Mouse (Mus musculus) forebrain, embryonic 10.5 days (tissue): ENCODE measurements at regions not wholly inside any gene's neighbourhood (a gene's known extent, or its start where the extent isn't known, plus 50 kb on each side); places are given as distances from the start of the nearest gene placed in this dataset.

Source experiments
- DNase-seq: peaks from one replicate; pipeline ENCODE4 v3.0.0-alpha.2; 2017; ENCODE audit warnings: low spot score; ENCODE audit errors: extremely low spot score
- H3K27ac ChIP-seq: fragments of 300-500 bp; sonication (generic); 2 replicates; pipeline ENCODE4 v1.5.1; 2016; ENCODE audit warnings: mild to moderate bottlenecking
- H3K27me3 ChIP-seq: fragments of 300-500 bp; sonication (generic); 2 replicates; pipeline ENCODE4 v1.6.1; 2016; ENCODE audit warnings: mild to moderate bottlenecking; ENCODE audit not compliant: poor library complexity, severe bottlenecking
- H3K36me3 ChIP-seq: fragments of 300-500 bp; sonication (generic); replicated peaks from 2 replicates; pipeline ENCODE4 v1.6.1; 2016; ENCODE audit warnings: mild to moderate bottlenecking, moderate library complexity
- H3K4me1 ChIP-seq: fragments of 300-500 bp; sonication (generic); 2 replicates; pipeline ENCODE4 v1.6.1; 2016
- H3K4me3 ChIP-seq: fragments of 300-500 bp; sonication (generic); 2 replicates; pipeline ENCODE4 v1.5.1; 2016; ENCODE audit warnings: mild to moderate bottlenecking, moderate library complexity
- H3K9me3 ChIP-seq: fragments of 300-500 bp; sonication (generic); 2 replicates; pipeline ENCODE4 v1.6.1; 2016; ENCODE audit warnings: mild to moderate bottlenecking, moderate library complexity
- WGBS: fragments of 180-500 bp; shearing (Covaris S2); methylation state at CpG from one replicate; pipeline ENCODE4 v1.1.7; 2016; 5-methylcytosine and 5-hydroxymethylcytosine counted together

DNA sequence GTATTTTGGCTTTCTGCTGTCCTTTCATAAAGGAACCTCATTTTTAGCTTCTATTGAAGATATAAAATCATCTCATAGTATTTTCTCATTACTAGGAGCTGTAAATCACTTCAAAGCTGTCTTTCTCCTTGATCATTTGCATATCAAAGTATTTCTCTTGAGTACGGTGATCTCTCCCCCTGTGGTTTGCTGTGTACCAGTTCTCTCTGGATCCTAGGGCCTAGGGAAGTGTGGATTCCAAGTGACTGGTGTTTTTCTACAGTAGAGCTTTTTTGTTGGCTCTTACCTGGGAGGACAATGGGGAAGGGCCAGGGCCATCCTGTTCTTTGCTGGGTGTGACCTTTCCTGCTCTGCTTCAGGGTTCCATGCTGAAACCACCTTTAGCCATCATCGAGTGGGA lies 253.9 kb downstream of the Enc1 start:
- Histone ChIP-seq H3K4me3 (no peak overlapping the region), H3K27me3 (peaks cover 10% of the 10 kb centered on the region; the same call in 1 of the 2 replicates), H3K27ac (no peak overlapping the region), H3K9me3 (no peaks in the 10 kb centered on the region), H3K36me3 (no peaks in the 10 kb centered on the region), H3K4me1 (peaks cover 30% of the 10 kb centered on the region)
- 83% methylated on average over 2 of the region's 2 CpGs for WGBS
- DNase-seq = no peak

- H3K27me3 ChIP-seq = peaks cover 15% of the 10 kb centered on the region; the same call in 1 of the 2 replicates
- H3K27ac ChIP-seq = no peak overlapping the region
- H3K36me3 ChIP-seq = no peaks in the 10 kb centered on the region
- H3K4me3 ChIP-seq = no peak overlapping the region
- H3K9me3 ChIP-seq = no peaks in the 10 kb centered on the region
- 82% methylated on average over 7 of the region's 7 CpGs for WGBS
- DNase-seq = no peak
- H3K4me1 ChIP-seq = peaks cover 34% of the 10 kb centered on the region
Measured at GRCm38 (mm10) chr13:97493836-97494235, 252.9 kb downstream of the Enc1 start.

- no peak overlapping the region for H3K27ac ChIP-seq
- H3K4me3 ChIP-seq = no peak overlapping the region
- peaks cover 15% of the 10 kb centered on the region; the same call in 1 of the 2 replicates for H3K27me3 ChIP-seq
- H3K9me3 ChIP-seq = no peaks in the 10 kb centered on the region
- WGBS = 84% methylated on average over 19 of the region's 20 CpGs
- H3K4me1 ChIP-seq = peaks cover 40% of the 10 kb centered on the region
- DNase-seq = no peak
- H3K36me3 ChIP-seq = no peaks in the 10 kb centered on the region
Measured at GRCm38 (mm10) chr13:97492958-97493735, 252.2 kb downstream of the Enc1 start.

- no peak for DNase-seq
Measured at GRCm38 (mm10) chr13:97491865-97492847, 251.3 kb downstream of the Enc1 start.

DNA sequence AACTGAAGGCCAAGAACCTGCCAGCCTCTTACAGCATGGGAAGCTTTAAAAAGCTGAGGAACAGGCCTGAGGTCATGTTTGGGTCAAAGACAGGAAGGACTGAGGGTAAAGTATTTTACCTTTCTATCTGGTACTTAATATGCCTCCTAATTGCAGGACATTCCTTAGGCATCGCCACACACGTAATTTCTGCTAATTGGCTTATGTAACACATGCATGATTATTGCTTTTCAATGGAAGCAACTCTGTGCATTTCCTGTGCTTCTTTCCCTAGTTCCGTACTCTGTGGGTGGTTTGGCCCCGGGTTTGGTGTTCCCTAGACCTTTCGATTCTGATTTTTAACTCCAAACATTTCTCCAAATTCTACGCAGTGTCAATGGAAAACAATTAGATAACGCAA lies 249.2 kb downstream of the Enc1 start:
- peaks cover 66% of the 10 kb centered on the region for H3K4me1 ChIP-seq
- WGBS = 55% methylated on average over 7 of the region's 7 CpGs
- no peak for DNase-seq
- no peaks in the 10 kb centered on the region for H3K36me3 ChIP-seq
- no peak overlapping the region for H3K4me3 ChIP-seq
- H3K9me3 ChIP-seq = no peaks in the 10 kb centered on the region
- peaks cover 15% of the 10 kb centered on the region; the same call in 1 of the 2 replicates for H3K27me3 ChIP-seq
- H3K27ac ChIP-seq = no peak overlapping the region

More at GRCm38 (mm10) chr13:97491865-97492847, 251.3 kb downstream of the Enc1 start:
- Histone ChIP-seq H3K27ac (no peak overlapping the region), H3K4me1 (peaks cover 50% of the 10 kb centered on the region), H3K4me3 (no peak overlapping the region), H3K27me3 (peaks cover 15% of the 10 kb centered on the region; the same call in 1 of the 2 replicates), H3K36me3 (no peaks in the 10 kb centered on the region), H3K9me3 (no peaks in the 10 kb centered on the region)
- WGBS = 95% methylated on average over 19 of the region's 19 CpGs

DNA sequence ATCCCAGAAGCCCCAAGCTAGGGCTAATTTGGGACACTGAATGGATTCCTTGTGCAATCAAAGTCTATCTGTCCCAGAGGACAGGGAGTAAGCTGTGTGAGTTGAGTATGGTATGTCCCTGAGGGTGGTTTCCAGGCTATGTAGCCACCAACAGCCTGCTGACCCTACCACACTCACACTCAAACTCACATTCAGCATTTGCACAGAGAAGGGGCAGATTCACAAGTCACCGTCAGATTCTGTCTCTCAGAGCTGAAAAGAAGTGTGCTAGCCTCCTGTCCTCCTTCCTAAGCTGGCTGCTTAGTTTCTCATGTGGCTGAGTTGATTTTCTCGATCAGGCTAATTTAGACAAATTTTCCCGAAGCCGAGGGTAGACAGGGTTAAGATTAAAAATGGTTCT lies 248.8 kb downstream of the Enc1 start:
- Histone ChIP-seq H3K27ac (no peak overlapping the region), H3K9me3 (no peaks in the 10 kb centered on the region), H3K36me3 (no peaks in the 10 kb centered on the region), H3K4me1 (peaks cover 68% of the 10 kb centered on the region), H3K27me3 (peaks cover 15% of the 10 kb centered on the region; the same call in 1 of the 2 replicates), H3K4me3 (no peak overlapping the region)
- 72% methylated on average over 4 of the region's 4 CpGs for WGBS
- no peak for DNase-seq

DNA sequence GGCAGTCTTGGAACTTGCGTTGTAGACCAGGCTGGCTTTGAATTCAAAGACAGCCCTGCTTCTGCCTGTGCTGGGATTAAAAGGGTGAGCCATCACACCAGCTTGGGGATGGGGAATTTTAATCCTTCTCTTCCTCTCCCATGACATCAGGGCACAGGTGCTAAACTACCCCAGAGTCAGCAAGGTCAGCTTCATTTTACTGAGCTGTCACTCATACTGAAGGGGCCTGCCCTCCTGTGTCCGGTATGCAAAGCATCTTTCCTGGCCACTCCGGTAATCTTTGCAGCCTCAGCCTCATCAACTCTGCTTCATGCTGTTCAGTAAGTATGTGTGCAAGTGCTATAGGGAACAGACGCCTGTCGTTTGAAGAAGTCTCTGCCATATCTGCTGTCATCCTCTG lies 248.1 kb downstream of the Enc1 start:
- Histone ChIP-seq H3K27ac (no peak overlapping the region), H3K36me3 (no peaks in the 10 kb centered on the region), H3K4me3 (no peak overlapping the region), H3K4me1 (peaks cover 68% of the 10 kb centered on the region), H3K9me3 (no peaks in the 10 kb centered on the region), H3K27me3 (peaks cover 15% of the 10 kb centered on the region; the same call in 1 of the 2 replicates)
- DNase-seq = no peak
- WGBS = 51% methylated on average over 5 of the region's 5 CpGs

- 70% methylated on average over 5 of the region's 5 CpGs for WGBS
Measured at GRCm38 (mm10) chr13:97488518-97488917, 247.6 kb downstream of the Enc1 start.

DNA sequence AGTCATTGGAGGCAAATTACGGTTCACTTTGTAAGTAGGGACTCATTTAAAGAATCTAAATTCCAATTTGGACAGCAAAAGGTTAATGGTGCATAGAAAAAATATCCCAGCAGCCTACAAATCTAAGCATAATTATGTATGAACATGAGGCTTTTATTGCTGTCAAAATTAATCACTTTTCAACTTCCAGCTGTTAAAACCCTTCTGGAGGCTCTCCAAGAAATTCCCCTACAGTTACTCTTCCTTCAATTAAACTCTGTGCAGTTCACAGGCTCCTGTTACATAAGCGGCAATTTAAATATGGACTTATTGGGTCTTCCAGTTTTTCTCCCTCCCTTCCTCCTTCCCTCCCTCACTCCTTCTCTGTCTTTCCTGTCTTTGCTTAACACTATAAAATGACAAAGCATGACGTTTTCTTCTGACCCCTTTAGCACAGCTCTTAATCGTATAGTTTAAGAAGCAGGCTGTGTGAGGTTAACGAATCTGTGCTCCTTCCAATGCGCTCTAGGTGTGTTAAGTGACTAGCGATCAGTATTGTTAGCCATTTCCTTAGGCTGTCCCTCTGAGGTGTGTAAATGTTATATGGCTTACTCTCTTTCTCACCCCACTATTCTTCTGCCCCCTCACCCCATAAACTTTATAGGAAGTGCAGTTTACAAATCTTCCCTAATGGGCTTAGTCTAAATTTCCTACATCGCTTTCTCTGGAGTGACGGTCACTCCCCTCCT lies 247.0 kb downstream of the Enc1 start:
- no peak for DNase-seq
- peaks cover 68% of the 10 kb centered on the region for H3K4me1 ChIP-seq
- 76% methylated on average over 9 of the region's 9 CpGs for WGBS

More at GRCm38 (mm10) chr13:97488518-97488917, 247.6 kb downstream of the Enc1 start:
- DNase-seq = no peak
- Histone ChIP-seq H3K4me1 (peaks cover 73% of the 10 kb centered on the region), H3K27me3 (peaks cover 15% of the 10 kb centered on the region; the same call in 1 of the 2 replicates), H3K9me3 (no peaks in the 10 kb centered on the region), H3K36me3 (no peaks in the 10 kb centered on the region), H3K4me3 (no peak overlapping the region), H3K27ac (0 out of 2 replicates have a peak overlapping the region, but pooled peaks have one; percentile 48)

DNA sequence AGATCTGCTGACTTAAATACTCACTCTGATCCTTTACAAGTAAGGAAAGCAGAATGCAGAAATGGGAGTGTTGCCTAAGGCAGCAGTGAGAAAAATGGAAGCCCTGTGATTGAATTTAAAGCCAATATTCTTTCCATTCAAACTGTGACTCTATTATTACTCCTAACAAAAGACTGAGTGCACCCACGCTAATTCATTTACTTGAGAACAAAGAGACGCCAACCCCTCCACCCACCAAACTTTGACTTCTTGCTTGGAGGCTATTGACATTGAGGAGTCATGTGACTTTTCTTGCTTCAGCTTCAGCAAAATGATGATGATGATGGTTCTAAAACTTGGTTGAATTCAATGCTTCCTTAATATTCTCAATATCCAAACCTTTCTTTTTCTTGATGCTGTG lies 245.6 kb downstream of the Enc1 start:
- DNase-seq = no peak
- H3K9me3 ChIP-seq = no peaks in the 10 kb centered on the region
- WGBS = 61% methylated on average over 2 of the region's 2 CpGs
- H3K36me3 ChIP-seq = no peaks in the 10 kb centered on the region
- H3K27ac ChIP-seq = no peak overlapping the region
- H3K27me3 ChIP-seq = 0 out of 2 replicates have a peak, but pooled peaks cover 5% of the 10 kb centered on the region
- H3K4me3 ChIP-seq = no peak overlapping the region
- peaks cover 68% of the 10 kb centered on the region for H3K4me1 ChIP-seq

More for the DNA sequence above, 247.0 kb downstream of the Enc1 start:
- H3K4me3 ChIP-seq = no peak overlapping the region
- 0 out of 2 replicates have a peak overlapping the region, but pooled peaks have one; percentile 48 for H3K27ac ChIP-seq
- H3K9me3 ChIP-seq = no peaks in the 10 kb centered on the region
- peaks cover 15% of the 10 kb centered on the region; the same call in 1 of the 2 replicates for H3K27me3 ChIP-seq
- no peaks in the 10 kb centered on the region for H3K36me3 ChIP-seq

DNA sequence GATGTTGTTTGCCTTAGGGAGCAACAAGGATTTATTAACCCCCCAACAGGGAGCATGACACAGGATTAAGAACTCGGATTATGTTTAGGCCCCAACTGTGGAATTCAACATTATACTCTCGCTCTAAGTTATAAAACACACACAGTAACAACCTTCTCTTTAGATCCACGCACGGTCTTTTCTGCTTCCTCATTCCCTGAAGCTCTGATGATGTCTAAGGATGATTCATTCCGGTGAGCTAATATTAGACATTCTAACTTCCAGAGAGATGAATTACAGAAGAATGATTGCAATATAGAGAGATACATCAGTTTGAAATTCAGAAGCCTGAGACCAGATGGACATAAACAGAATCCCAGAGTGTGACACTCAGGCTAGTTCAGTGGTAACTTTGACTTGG lies 245.0 kb downstream of the Enc1 start:
- 0 out of 2 replicates have a peak, but pooled peaks cover 5% of the 10 kb centered on the region for H3K27me3 ChIP-seq
- DNase-seq = no peak
- 79% methylated on average over 5 of the region's 5 CpGs for WGBS

More for the DNA sequence above, 245.0 kb downstream of the Enc1 start:
- no peak overlapping the region for H3K27ac ChIP-seq
- no peak overlapping the region for H3K4me3 ChIP-seq
- H3K36me3 ChIP-seq = no peaks in the 10 kb centered on the region
- H3K9me3 ChIP-seq = no peaks in the 10 kb centered on the region
- peaks cover 62% of the 10 kb centered on the region for H3K4me1 ChIP-seq
